Mouse (Mus musculus): Measurements from ENCODE around the gene Foxn2.

- no peak for TF ChIP-seq CTCF (IDR thresholded peaks at IDR 0.05; ENCODE audit: low read depth)
- no peak for TF ChIP-seq EP300 (IDR thresholded peaks at IDR 0.05; ENCODE audit: low read depth)
Measured at GRCm38 (mm10) chr17:88516477-88516876, 76.0 kb downstream of the Foxn2 start.

Data from liver, embryonic 14.5 days (tissue).